Mouse (Mus musculus): Measurements from ENCODE around the gene Qars. TPM values are rescaled to one million over a fixed set of nuclear protein-coding genes. Genes with fewer than 3 reads are reported as not detected.

The Qars gene
- 98.1 and 101 TPM in 2 replicates for polyA plus RNA-seq (2014; fragmentation: Nextera tagmentation; extraction: Ambion mirVana)

DNA sequence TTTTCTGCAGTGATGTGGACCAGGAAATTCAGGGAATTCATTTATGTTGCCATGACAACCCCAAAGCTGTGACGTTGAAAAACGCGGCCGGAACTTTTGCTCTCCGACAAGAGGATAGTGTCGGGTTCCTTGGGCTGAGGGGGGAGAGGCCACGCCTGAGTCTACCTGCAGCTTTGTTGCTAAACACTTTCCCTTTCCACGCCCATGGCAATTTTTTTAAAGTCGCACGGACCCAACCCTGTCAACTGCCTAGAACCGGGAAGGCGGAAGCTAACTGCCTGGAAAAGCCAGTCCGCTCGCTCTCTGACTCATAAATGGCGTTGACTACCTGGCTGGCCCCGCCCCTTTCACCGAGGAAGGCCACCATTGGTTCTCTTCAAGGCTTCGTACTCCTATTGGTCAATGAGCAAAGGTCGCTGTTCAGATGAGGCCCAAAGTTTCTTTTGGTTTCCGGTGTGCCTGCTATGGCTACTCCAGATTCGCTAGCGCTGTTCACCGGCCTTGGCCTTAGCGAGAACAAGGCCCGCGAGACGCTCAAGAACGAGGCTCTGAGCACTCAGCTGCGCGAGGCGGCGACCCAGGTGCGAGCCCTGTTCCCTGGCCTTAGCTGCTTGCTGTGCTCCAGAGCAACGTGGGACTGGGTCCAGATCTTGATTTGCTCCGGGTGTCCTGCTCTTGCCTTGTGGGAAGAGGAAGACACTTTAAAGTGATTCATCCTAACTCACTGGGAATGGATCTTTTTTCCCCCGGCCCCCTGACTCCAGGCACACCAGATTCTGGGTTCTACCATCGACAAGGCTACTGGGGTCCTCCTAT lies at the start of gene Qars:
Qars (plus strand) TSS at position 88 of the 816 bp plus-strand sequence.
- Histone ChIP-seq H3K36me3 (ENCODE audit: control insufficient read depth, insufficient read depth, low read length) (peaks cover 2% of the 10 kb centered on the region; the same call in 1 of the 2 replicates), H3K4me2 (replicated peaks; ENCODE audit: low read depth, low read length) (peak within 1 kb of the TSS; percentile 81), H3K9me3 (ENCODE audit: control insufficient read depth, low read length) (no peaks in the 10 kb centered on the region), H3K27ac (ENCODE audit: low read depth, low read length) (peak within 1 kb of the TSS; percentile 56; the same call in 1 of the 2 replicates), H3K27me3 (ENCODE audit: control insufficient read depth, insufficient read depth, low read length) (no peaks in the 10 kb centered on the region), H3K9ac (ENCODE audit: low read depth, low read length) (peak within 1 kb of the TSS; percentile 77), H3K4me3 (ENCODE audit: low read depth, low read length) (peak within 1 kb of the TSS; percentile 59), H3K4me1 (replicated peaks; ENCODE audit: control insufficient read depth, insufficient read depth, low read length) (peaks cover 4% of the 10 kb centered on the region)
- 1% methylated on average over 37 of the region's 37 CpGs for WGBS
- DNase-seq (ENCODE audit: low spot score) (peak; percentile 95), ATAC-seq (ENCODE audit: low FRiP score) (peak; percentile 98)

DNA sequence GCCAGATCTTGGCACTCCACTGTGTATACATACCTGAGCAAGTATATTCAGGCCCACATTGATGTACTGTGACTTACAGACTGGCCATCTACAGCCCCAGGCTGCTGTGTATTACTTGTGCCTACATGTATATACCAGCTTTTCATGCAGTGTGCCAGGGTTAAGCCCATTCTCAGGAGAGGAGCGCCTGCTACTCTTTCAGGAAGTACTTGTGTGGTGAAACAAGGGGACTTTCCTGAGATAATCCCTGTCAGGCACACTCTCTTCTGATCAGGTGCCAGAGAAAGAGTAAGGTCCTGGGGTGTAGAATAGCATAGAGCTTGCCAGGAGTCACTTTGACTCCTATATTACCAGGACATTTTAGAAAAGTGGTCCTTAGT lies 47.6 kb upstream of the Qars start:
- H3K4me3 ChIP-seq (ENCODE audit: low read depth, low read length): peak overlapping the region; percentile 98
- H3K27me3 ChIP-seq (ENCODE audit: control insufficient read depth, insufficient read depth, low read length): no peaks in the 10 kb centered on the region
- 100% methylated on average over 1 of the region's 1 CpGs for WGBS
- H3K4me1 ChIP-seq (replicated peaks; ENCODE audit: control insufficient read depth, insufficient read depth, low read length): peaks cover 3% of the 10 kb centered on the region; the same call in 1 of the 2 replicates
- no peak overlapping the region for H3K27ac ChIP-seq (ENCODE audit: low read depth, low read length)
- ATAC-seq (ENCODE audit: low FRiP score): no peak
- DNase-seq (ENCODE audit: low spot score): no peak
- H3K36me3 ChIP-seq (ENCODE audit: control insufficient read depth, insufficient read depth, low read length): 0 out of 2 replicates have a peak, but pooled peaks cover 8% of the 10 kb centered on the region
- H3K4me2 ChIP-seq (replicated peaks; ENCODE audit: low read depth, low read length): peak overlapping the region; percentile 89; the same call in 1 of the 2 replicates
- H3K9ac ChIP-seq (ENCODE audit: low read depth, low read length): no peak overlapping the region
- no peaks in the 10 kb centered on the region for H3K9me3 ChIP-seq (ENCODE audit: control insufficient read depth, low read length)

DNA sequence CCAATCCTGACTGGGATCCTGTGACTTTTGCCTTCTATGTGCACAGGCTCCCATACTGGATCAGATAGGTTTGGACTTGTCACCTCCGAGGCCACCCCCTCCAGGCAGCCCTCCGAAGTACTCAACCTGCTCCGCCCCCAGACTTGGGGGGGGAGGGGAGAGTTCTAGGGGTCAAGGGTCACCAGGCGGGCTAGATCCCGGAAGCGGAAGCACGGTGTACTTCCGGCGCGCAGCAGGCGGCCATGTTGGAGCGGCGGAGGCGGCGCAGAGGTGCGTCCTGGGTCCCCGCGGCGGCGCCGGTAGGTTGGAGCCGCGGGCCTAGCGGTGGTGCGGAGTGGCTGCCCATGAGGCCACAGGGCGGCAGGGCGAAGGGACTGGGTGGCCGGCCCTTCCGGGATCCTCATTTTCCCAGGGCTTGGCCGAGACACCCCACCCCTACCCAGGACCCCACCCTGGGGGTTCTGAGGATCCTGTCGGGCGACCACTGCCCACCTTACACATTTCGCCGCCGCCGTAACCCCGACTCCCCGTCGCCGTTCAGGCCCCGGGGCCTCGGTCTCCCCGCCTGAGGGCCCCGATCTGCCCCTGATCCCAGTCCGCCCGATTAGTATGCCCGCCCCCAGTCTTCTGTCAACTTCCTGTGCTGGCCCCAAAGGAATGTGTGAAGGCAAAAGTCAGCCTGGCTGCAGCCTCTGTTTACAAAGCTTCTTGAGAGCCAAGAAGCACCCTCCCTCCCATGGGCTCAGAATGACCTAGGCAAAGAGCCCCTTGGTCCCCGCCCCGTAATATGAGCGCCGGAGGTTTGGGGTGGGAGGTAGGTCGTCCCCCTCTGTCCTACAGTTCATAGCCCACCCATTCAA lies 47.0 kb upstream of the Qars start, which contains the start of gene Ccdc71:
Ccdc71 (plus strand) TSS at position 209 of the 860 bp plus-strand sequence.
- Histone ChIP-seq H3K27me3 (ENCODE audit: control insufficient read depth, insufficient read depth, low read length) (no peaks in the 10 kb centered on the region), H3K9me3 (ENCODE audit: control insufficient read depth, low read length) (no peaks in the 10 kb centered on the region), H3K4me1 (replicated peaks; ENCODE audit: control insufficient read depth, insufficient read depth, low read length) (peaks cover 3% of the 10 kb centered on the region; the same call in 1 of the 2 replicates), H3K36me3 (ENCODE audit: control insufficient read depth, insufficient read depth, low read length) (peaks cover 8% of the 10 kb centered on the region; the same call in 1 of the 2 replicates), H3K9ac (ENCODE audit: low read depth, low read length) (peak within 1 kb of the TSS; percentile 91), H3K4me2 (replicated peaks; ENCODE audit: low read depth, low read length) (peak within 1 kb of the TSS; percentile 89), H3K4me3 (ENCODE audit: low read depth, low read length) (peak within 1 kb of the TSS; percentile 98), H3K27ac (ENCODE audit: low read depth, low read length) (peak within 1 kb of the TSS; percentile 76)
- under 1% methylated on average over 42 of the region's 52 CpGs for WGBS
- ATAC-seq (ENCODE audit: low FRiP score) (peak; percentile 84), DNase-seq (ENCODE audit: low spot score) (peak; percentile 94)

DNA sequence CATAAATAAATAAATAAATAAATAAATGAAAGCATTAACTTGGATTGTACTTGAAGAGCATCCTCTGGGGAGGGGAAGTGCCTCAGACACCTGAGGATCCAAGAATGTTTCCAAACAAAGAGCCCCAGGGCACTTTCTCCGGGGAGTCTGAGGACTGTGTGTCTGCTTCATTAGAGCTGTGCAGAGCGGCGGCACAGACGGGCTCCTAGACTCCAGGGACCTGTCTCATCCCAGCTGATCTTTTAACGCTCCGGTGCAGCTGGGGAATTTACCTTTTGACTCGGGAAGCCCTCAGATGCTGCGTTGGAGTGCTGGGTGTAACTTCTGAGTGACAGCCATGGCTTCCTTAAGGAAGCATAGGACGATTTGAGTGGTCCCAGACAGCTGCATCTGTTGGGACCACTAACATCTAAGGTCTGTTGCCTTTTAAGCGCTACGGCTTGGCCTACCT lies 46.3 kb upstream of the Qars start, which contains the start of gene Klhdc8b:
Klhdc8b (minus strand) TSS at position 401 of the 451 bp plus-strand sequence.
- peak within 1 kb of the TSS; percentile 91 for H3K9ac ChIP-seq (ENCODE audit: low read depth, low read length)
- DNase-seq (ENCODE audit: low spot score) (peak; percentile 33), ATAC-seq (ENCODE audit: low FRiP score) (peak; percentile 44; the same call in 1 of the 2 replicates)
- H3K4me3 ChIP-seq (ENCODE audit: low read depth, low read length): peak within 1 kb of the TSS; percentile 98
- no peaks in the 10 kb centered on the region for H3K9me3 ChIP-seq (ENCODE audit: control insufficient read depth, low read length)
- peak within 1 kb of the TSS; percentile 76 for H3K27ac ChIP-seq (ENCODE audit: low read depth, low read length)
- peaks cover 3% of the 10 kb centered on the region; the same call in 1 of the 2 replicates for H3K4me1 ChIP-seq (replicated peaks; ENCODE audit: control insufficient read depth, insufficient read depth, low read length)
- WGBS: 24% methylated on average over 11 of the region's 11 CpGs
- no peaks in the 10 kb centered on the region for H3K27me3 ChIP-seq (ENCODE audit: control insufficient read depth, insufficient read depth, low read length)
- peaks cover 8% of the 10 kb centered on the region; the same call in 1 of the 2 replicates for H3K36me3 ChIP-seq (ENCODE audit: control insufficient read depth, insufficient read depth, low read length)
- peak within 1 kb of the TSS; percentile 89 for H3K4me2 ChIP-seq (replicated peaks; ENCODE audit: low read depth, low read length)

DNA sequence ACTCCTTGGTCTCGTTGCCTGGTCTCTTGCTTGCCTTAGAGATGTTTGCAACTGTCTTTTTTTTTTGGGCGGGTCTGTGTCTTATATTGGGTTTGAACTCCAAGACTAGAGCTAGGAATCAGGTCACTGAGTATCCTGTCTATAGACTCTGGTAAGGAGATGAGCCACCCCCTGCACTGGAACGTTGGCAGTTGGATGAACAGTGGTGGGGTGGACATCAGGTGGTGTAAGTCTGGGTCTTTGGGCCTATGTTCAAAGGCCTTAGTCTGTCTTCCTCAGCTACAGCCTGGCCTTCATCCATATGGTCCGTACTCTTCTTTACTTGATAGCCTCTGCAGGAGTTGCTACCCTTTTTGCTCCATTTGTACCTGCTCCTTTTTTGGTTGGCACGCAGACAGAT lies 45.8 kb upstream of the Qars start:
- DNase-seq (ENCODE audit: low spot score) (no peak), ATAC-seq (ENCODE audit: low FRiP score) (no peak)
- WGBS: 91% methylated on average over 5 of the region's 5 CpGs

DNA sequence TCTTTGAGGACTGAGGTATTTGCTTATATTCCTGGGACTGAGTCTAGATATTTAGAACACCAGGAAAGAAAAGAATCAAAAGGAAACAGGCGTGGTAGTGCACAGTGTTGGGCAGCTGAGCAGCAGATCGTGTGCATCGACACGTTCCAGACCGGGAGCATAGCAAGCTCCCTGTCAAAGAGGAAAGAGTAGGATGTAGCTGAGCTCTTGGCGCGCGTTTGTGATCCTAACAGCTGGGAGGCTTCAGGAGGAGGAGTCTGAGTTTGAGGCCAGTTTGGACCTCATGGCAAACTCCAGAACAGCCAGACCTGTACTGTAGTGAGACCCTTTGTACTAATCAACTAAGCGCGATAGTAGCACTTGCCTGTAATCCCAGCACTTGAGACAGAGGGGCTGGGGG lies 45.3 kb upstream of the Qars start:
- H3K4me2 ChIP-seq (replicated peaks; ENCODE audit: low read depth, low read length): no peak overlapping the region
- no peak overlapping the region for H3K9ac ChIP-seq (ENCODE audit: low read depth, low read length)
- H3K36me3 ChIP-seq (ENCODE audit: control insufficient read depth, insufficient read depth, low read length): peaks cover 8% of the 10 kb centered on the region; the same call in 1 of the 2 replicates

More for the DNA sequence above, 45.8 kb upstream of the Qars start:
- peaks cover 8% of the 10 kb centered on the region; the same call in 1 of the 2 replicates for H3K36me3 ChIP-seq (ENCODE audit: control insufficient read depth, insufficient read depth, low read length)
- no peaks in the 10 kb centered on the region for H3K9me3 ChIP-seq (ENCODE audit: control insufficient read depth, low read length)
- peak overlapping the region; percentile 98; the same call in 1 of the 2 replicates for H3K4me3 ChIP-seq (ENCODE audit: low read depth, low read length)
- peaks cover 3% of the 10 kb centered on the region; the same call in 1 of the 2 replicates for H3K4me1 ChIP-seq (replicated peaks; ENCODE audit: control insufficient read depth, insufficient read depth, low read length)
- H3K4me2 ChIP-seq (replicated peaks; ENCODE audit: low read depth, low read length): peak overlapping the region; percentile 89
- H3K9ac ChIP-seq (ENCODE audit: low read depth, low read length): no peak overlapping the region
- H3K27me3 ChIP-seq (ENCODE audit: control insufficient read depth, insufficient read depth, low read length): no peaks in the 10 kb centered on the region
- no peak overlapping the region for H3K27ac ChIP-seq (ENCODE audit: low read depth, low read length)

DNA sequence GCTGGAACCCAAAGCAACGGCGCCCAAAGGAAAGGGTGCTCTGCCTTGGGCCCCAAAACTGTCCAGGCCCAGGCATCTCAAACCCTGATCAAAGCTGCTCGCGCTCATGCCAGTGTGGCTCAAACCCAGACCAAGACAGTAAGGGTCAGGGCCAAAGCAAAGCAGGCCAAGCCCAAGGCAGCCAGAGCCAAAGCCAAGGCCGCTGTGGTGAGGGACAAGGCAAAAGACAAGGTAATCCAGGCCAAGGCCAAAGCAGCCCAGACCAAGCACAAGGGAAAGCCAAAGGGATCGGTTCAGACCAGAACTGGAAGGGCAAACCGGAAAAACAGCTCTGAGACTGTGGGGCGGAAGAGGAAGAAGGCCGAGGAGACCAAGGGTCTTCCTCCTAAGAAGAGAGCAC lies 43.8 kb upstream of the Qars start:
- H3K4me3 ChIP-seq (ENCODE audit: low read depth, low read length): no peak overlapping the region
- no peaks in the 10 kb centered on the region for H3K27me3 ChIP-seq (ENCODE audit: control insufficient read depth, insufficient read depth, low read length)
- H3K4me1 ChIP-seq (replicated peaks; ENCODE audit: control insufficient read depth, insufficient read depth, low read length): peaks cover 3% of the 10 kb centered on the region; the same call in 1 of the 2 replicates
- H3K36me3 ChIP-seq (ENCODE audit: control insufficient read depth, insufficient read depth, low read length): peaks cover 8% of the 10 kb centered on the region; the same call in 1 of the 2 replicates
- no peaks in the 10 kb centered on the region for H3K9me3 ChIP-seq (ENCODE audit: control insufficient read depth, low read length)
- 97% methylated on average over 9 of the region's 9 CpGs for WGBS
- ATAC-seq (ENCODE audit: low FRiP score): no peak
- H3K9ac ChIP-seq (ENCODE audit: low read depth, low read length): no peak overlapping the region
- no peak overlapping the region for H3K27ac ChIP-seq (ENCODE audit: low read depth, low read length)
- DNase-seq (ENCODE audit: low spot score): no peak
- H3K4me2 ChIP-seq (replicated peaks; ENCODE audit: low read depth, low read length): no peak overlapping the region

More for the DNA sequence above, 45.3 kb upstream of the Qars start:
- no peaks in the 10 kb centered on the region for H3K9me3 ChIP-seq (ENCODE audit: control insufficient read depth, low read length)
- no peak overlapping the region for H3K4me3 ChIP-seq (ENCODE audit: low read depth, low read length)
- DNase-seq (ENCODE audit: low spot score) (no peak), ATAC-seq (ENCODE audit: low FRiP score) (no peak)
- H3K4me1 ChIP-seq (replicated peaks; ENCODE audit: control insufficient read depth, insufficient read depth, low read length): peaks cover 3% of the 10 kb centered on the region; the same call in 1 of the 2 replicates
- no peak overlapping the region for H3K27ac ChIP-seq (ENCODE audit: low read depth, low read length)
- 94% methylated on average over 10 of the region's 10 CpGs for WGBS
- H3K27me3 ChIP-seq (ENCODE audit: control insufficient read depth, insufficient read depth, low read length): no peaks in the 10 kb centered on the region

DNA sequence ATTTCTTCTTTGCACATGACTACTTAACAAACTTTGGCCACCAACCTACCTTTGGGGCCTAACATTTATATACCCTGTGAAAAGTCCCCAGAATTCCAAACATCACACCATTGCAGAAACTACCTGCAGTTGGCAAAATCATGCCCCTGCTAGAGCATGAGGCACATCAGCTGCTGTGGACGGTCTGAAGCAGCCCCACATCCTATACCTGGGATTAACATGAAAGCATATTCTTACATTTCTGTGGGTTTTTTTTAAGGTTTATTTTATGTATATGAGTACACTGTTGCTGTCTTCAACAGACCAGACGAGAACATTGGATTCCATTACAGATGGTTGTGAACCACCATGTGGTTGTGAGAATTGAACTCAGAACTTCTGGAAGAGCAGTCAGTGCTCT lies 41.3 kb upstream of the Qars start:
- no peak for DNase-seq (ENCODE audit: low spot score)
- 95% methylated on average over 2 of the region's 2 CpGs for WGBS
- Histone ChIP-seq H3K36me3 (ENCODE audit: control insufficient read depth, insufficient read depth, low read length) (peaks cover 8% of the 10 kb centered on the region; the same call in 1 of the 2 replicates), H3K27ac (ENCODE audit: low read depth, low read length) (no peak overlapping the region), H3K27me3 (ENCODE audit: control insufficient read depth, insufficient read depth, low read length) (no peaks in the 10 kb centered on the region), H3K9ac (ENCODE audit: low read depth, low read length) (no peak overlapping the region), H3K4me1 (replicated peaks; ENCODE audit: control insufficient read depth, insufficient read depth, low read length) (peaks cover 3% of the 10 kb centered on the region; the same call in 1 of the 2 replicates), H3K4me3 (ENCODE audit: low read depth, low read length) (no peak overlapping the region), H3K9me3 (ENCODE audit: control insufficient read depth, low read length) (no peaks in the 10 kb centered on the region), H3K4me2 (replicated peaks; ENCODE audit: low read depth, low read length) (no peak overlapping the region)
- no peak for ATAC-seq (ENCODE audit: low FRiP score)

Data from hindbrain, embryonic 11.5 days (tissue).